Mouse (Mus musculus): ENCODE results near the gene Tspan33. TPM values are rescaled to one million over a fixed set of nuclear protein-coding genes. Genes with fewer than 3 reads are reported as not detected.
"Not testable (repeated sequence)": the region's sequence is repeated elsewhere in the genome, so short reads cannot be mapped to it uniquely, and the experiment has no call there.

Tspan33 gene
- 1 to 10 TPM; 1.4 to 1.5 TPM for total RNA-seq (2021)

DNA sequence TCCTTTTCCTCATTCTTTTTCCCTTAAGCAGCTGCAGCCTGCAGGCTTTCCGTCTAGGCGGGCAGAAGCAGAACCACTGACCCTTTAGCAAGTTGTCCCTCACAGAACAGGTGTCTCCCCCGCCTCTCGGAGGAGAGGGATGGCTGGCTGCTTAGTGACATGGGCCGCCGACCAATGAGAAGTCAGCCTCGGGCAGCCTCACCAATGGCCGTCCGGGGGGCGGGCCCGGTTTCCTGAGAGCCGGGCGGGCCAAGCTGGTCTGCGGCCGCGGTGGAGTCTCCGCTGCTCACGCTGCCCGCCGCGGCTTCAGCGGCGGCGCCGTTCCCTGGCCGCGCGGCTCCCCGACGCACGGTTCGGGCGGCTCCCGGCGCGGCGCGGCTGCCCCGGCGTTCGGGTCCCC lies at the start of gene Tspan33:
Gene Tspan33, plus strand, starts transcription at position 270 of the 400 bp plus-strand sequence.
- intact Hi-C loops (cut with DNase I), result loop anchor here (5.0 kb wide), 1 partner anchor 73 kb away; the partner anchor contains the start of gene Ahcyl2
- peak; percentile 87 for DNase-seq (ENCODE audit: low spot score)

DNA sequence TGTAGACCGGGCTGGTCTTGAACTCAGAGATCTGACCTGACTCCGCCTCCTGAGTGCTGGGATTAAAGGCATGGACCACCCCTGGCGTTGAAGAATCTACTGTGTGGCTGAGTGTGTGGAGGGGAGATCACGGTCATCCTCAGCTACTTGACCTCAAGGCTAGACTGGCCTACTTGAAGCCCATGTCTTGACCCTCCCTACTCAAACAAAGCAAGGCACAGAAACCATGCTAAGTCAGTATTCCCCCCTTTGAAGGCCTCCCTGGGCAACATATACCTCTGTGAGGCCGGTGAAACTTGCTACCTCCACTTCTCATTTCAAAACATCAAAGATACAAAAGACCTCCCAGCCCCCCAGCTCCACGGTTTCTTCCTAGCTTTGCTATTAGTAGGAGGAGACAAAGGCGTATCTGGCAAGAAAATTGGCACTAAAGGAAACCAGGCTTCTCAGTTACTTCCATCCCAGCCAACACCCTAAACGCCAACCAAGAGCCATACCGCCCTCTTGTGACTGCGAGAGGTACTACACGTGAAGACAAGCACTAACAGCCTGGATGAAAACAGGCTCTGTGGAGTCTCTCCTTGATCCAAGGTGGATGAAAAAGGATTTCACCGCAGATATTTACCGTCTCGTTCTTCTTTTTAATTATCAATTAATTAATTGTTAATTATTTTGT lies 44.4 kb upstream of the Tspan33 start:
- DNase-seq (ENCODE audit: low spot score), result peak; percentile 55
- intact Hi-C loops (cut with DNase I), result loop anchor here (1.0 to 10.0 kb wide), 2 partner anchors 132 to 255 kb away; partner anchors contain the start of gene Ccdc136

DNA sequence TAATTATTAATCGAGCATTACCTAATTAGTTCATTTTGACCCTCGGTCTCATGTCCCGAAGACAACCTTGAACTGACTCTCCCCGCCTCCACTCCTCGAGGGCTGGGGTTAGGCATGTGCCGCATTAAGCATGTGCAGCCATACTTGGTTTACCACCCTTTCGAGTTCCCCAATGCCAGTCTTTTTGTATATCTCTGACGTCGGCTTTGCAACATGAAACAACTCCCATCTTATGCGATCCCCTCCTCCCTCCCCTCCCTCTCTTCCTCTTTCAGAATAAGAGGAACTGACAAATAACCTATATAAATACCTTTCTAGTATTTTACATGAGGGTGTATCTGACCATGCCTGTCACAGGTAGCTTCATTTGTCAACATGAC lies 43.9 kb upstream of the Tspan33 start:
- DNase-seq (ENCODE audit: low spot score), result no peak
- intact Hi-C loops (cut with DNase I), result no loop called here

DNA sequence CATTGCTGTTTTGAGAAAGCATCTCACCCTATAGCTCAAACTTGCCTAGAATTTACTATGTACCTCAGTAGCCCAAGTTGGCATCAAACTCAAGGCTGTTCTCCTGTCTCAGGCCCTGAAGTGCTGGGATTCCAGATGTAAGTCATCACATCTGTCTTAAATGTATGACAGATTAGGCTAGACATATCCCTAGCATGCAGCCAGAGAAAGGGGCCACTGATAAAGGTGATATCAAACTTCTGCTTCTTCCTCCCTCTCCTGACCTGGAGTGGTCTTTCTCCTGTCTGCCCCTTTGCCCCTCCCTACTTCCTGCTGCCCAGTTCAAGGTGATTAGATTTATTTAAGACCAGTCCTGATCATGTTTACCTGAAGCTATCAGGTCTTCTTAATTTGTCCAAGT lies 40.8 kb upstream of the Tspan33 start:
- intact Hi-C loops (cut with DNase I), result no loop called here
- DNase-seq (ENCODE audit: low spot score), result no peak

DNA sequence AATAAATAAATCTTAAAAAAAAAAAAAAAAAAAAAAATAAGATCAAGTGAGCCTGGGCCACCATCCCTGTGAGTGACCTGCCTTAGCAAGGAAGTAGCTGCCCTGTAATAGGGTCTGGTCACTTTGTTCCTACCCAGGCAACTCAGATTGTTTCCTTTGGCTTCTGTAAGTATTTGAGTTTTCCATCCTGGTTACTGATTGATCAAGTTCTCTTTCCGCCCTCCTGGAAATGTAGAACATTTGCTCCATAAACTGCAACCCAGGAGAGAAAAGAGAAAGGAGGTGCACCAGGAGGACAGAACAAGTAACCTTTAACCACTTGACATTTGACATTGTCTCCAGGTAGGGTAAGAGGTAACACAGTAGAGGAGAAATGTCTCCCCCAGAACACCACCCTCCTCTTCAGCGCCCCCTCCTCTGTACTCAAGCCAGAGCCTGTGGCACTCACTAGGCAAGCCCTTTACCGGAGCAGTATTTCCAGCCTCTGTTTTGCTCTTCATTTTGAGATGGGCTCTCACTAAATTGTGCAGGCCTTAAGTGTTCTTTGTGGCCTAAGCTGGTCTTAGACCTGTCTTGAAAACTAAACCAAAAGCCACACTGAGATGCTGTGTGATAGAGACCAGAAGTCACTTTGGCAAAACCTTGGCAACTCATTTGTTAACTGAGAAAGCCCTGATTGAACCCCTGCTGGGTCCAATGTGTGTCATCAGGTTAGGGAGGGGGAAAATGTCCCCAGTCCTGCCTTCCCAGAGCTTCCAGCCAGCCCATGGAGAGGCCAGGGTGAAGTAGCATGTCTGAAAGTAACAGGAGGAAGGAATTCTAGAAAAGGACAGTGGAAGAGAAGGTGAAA lies 35.2 kb upstream of the Tspan33 start:
- no peak for DNase-seq (ENCODE audit: low spot score)
- intact Hi-C loops (cut with DNase I), result no loop called here

DNA sequence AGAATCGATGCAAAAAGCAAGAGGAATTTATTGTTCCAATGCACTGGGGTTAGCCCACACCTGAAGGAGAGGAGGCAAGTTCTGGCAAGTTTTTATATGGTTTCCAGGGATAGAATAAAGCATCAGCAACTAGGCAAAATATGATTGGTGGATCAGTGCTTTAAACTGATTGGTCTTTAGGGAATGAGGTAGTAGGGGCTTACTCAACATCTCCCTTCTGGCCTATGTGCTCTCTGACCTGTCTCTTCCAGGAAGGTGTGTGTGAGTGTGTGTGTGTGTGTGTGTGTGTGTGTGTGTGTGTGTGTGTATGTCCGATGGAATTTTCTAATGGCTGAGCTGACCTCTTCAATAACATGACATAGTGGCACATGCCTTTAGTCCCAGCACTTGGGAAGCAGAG lies 34.1 kb upstream of the Tspan33 start:
- intact Hi-C loops (cut with DNase I), result no loop called here
- no peak for DNase-seq (ENCODE audit: low spot score)

DNA sequence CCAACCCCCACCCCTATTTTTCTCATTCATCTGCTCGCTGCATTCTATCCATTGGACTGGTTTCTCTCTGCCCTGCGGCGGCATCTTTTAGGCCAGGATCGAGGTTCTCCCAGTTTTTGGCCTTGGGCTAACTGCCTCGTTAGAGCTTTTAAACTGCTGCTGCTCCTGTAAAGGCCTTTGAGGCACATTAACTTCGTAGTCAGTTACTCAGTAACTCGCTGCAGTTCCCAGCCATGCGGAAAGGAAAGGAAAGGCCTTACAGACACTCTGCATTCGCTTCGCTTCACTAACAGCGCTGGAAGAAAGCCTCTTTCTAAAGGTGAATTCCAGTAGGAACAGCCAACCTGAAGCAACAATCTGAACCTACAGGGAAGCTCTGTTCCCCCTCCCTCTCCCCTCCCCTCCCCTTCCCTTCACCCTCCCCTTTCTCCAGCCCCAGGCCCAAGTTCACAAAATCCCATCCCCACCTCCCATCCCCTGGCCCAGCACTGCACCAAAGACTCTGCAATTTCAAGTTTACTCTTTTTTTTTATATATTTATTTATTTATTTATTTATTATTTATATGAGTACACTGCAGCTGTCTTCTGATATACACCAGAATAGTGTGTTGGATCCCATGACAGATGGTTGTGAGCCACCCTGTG lies 33.2 kb upstream of the Tspan33 start:
- no peak for DNase-seq (ENCODE audit: low spot score)
- intact Hi-C loops (cut with DNase I), result no loop called here

DNA sequence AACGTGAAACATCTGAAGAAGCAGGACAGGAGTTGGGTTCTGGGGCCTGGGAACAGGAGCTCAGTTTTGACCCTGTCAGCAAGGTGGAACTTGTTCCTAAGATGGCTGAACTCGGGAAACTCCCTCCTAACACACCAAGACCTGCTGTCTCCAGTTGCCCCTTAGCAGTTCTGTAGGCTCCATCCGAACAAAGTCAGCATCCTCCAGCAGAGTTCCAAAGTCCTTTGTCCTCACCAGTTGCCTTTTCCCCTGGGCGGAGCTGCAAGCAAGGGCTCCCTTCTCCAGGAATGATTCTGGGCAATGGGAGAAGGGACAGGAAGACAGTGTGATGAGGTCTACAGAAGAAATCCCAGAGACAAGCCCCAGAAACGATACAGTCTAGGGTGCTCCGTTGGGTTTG lies 26.8 kb upstream of the Tspan33 start:
- no peak for DNase-seq (ENCODE audit: low spot score)
- intact Hi-C loops (cut with DNase I), result no loop called here

DNA sequence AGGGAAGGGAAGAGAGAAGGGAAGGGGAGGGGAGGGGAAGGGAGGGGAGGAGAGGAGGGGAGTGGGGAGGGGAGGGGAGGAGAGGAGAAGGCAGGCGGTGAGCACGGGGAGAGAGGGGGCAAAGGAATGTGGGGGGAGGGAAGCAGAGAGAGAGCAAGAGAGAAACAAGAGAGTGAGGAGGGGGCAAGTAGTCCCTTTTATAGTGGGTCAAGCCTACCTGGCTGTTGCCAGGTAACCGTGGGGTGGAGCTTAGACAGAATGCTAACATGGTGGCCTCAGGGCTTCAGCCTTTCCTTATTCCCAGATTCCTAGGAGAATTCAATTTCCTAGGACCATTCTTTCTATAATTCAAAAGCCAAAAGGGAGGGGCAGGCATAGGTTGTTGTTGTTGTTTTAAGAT lies 22.3 kb upstream of the Tspan33 start:
- intact Hi-C loops (cut with DNase I), result no loop called here
- no peak for DNase-seq (ENCODE audit: low spot score)

DNA sequence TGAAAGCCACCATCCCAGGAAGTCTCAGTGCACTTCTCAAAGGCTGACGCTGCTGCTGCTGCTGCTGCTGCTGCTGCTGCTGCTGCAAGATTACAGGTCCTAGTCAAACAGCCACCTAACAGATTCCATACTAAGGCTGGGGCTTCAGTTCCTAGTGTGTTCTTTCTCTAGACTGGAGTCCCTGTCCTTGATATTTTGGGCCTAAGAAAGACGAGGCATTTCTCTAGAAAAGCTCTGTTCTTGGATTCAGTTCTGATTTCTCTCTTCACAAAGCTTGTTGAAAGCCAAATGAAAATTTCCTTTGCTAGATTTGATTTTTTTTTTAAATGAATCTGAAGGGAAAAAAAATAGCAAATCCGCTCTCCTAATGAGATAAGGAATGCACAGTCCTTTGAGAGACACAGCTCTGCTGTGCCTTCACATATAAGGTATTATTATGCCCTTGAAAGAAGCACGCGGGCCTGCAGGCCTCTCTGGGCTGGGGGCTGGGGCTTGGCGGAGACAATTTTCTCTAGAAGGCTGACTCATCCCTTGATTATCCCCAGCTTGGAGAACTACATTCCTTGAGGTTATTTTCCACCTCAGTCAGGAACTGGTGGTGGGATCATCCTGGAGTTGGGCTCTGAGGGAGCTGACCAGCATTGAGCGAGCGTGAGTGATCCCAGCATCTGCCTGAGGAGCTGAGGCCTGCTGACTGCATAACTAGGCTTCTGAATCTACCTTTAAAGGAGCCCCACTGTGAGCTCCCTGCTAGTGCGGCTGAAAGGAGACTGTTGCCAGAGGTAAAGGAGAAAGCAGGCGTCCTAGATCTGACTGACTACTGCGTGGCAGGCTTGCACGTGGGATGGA lies 21.2 kb upstream of the Tspan33 start:
- intact Hi-C loops (cut with DNase I), result no loop called here
- DNase-seq (ENCODE audit: low spot score), result no peak

DNA sequence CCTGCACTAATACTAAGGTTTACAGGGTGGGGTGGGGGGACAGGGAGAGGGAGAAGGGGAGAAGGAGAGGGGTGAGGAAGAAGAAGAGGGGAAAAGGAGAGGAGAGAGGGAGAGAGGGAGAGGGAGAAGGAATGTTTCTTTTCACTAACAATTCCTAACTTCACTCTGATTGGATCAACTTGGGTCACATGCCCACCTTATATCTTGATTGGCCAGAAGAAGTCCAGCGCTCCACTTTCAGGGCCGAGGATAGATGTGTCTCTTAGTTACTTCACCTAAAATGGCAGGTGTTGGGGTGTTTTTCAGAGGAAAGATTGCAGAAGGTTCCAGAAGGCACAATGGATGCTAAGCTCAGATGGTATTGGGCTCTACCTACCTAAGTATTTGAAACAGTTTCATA lies 20.3 kb upstream of the Tspan33 start:
- intact Hi-C loops (cut with DNase I), result no loop called here
- no peak for DNase-seq (ENCODE audit: low spot score)

DNA sequence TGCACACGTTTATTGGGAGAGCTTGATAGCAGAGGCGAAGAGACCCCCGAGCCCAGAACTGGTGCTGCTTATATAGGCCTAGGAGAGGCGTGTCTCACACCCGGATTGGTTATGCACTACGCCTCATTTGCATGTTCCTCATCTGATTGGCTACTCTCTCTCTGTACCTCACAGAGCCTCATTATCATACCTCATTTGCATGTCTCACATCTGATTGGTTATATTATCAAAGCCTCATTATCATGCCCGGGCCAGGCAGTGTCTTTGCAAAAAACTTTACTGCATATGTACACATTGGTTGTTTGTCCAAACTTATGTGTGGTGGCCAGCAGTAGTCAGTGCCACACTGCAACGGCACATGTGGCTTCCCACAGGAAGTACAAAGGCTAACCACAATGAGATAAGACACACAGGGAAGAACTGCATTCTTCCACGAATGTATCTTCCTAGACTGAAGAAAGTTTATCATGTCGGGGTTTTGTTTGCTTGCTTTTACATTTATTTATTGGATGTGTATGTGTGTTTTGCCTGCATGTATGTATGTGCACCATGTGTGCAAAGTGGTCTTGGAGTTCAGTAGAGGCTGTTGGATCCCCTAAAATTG lies 14.0 kb upstream of the Tspan33 start:
- intact Hi-C loops (cut with DNase I); DNase-seq (ENCODE audit: low spot score): not testable (repeated sequence)

DNA sequence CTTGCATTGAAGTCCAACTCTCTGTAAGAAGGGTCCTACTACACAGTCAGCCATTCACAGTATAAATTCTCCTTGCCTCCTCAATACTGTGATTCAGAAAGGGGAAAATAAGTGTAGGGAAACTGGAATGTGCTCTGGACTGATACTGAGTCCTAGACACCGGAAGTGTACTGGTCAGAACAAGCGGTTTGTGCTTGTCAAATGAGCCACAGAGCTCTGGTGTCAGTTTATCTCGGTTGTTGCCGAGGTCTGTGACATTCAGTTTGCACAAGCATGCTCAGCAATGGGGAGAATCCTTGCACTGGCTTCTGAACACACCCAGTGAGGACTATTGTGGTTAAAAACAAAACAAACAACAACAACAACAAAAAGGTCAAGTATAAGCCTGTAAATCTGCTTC lies 12.2 kb upstream of the Tspan33 start:
- intact Hi-C loops (cut with DNase I), result no loop called here
- no peak for DNase-seq (ENCODE audit: low spot score)

DNA sequence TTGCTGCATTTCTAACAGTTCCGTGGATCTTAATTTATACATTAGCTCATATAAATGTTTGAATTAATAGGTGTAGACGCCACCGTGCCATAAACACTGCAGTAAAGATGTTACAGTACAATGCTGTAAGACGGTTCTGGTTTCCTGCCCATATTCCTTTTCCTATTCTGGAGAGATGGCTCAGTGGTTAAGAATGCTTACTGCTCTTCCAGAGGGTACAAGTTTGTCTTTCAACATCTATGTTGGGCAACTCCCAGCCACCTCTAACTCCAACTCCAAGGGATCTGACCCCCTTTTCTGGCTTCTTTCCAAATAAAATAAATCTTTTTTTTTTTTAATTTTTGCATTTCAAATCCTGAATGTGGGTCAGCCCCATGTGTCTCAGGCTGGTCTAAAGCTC lies 9.3 kb upstream of the Tspan33 start:
- no peak for DNase-seq (ENCODE audit: low spot score)
- intact Hi-C loops (cut with DNase I), result no loop called here

DNA sequence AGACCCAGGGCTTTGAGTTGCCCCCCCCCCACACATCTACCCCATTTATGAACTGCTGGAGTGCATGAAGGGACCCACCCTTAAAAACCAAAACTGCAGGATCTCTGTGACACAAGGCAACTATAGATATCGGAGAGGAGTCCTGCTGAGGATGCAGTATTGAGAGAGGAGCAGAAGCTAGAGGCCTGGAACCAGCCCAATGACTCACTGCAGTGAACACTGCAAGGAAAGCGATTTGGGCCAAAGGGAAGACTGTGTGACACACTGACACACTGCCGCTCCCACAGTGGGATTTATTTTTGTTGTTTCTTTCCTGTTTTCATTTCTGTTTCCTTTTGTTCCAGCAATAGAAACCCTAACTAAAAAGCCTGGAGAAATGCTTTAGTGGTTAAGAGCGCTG lies 8.1 kb upstream of the Tspan33 start:
- no peak for DNase-seq (ENCODE audit: low spot score)
- intact Hi-C loops (cut with DNase I), result no loop called here

DNA sequence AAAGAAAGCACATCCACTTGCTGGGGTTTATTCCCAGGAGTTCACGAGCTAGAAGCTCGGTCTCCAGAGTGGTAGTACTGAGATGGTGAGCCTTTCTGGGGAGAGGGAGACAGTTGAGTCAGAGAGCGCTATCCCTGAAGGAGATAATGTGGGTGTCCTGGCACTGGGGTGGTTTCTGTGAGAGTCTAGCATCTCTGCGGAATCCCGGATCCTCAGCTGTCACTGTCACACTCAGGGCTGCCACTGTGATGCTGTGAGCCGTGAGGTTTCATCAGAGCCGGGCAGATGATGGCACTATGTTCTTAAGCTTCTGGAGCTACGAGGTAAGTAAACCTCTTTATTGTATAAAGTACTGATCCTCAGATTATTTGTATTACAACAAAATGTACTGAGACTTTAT lies 4.6 kb upstream of the Tspan33 start:
- intact Hi-C loops (cut with DNase I), result no loop called here

DNA sequence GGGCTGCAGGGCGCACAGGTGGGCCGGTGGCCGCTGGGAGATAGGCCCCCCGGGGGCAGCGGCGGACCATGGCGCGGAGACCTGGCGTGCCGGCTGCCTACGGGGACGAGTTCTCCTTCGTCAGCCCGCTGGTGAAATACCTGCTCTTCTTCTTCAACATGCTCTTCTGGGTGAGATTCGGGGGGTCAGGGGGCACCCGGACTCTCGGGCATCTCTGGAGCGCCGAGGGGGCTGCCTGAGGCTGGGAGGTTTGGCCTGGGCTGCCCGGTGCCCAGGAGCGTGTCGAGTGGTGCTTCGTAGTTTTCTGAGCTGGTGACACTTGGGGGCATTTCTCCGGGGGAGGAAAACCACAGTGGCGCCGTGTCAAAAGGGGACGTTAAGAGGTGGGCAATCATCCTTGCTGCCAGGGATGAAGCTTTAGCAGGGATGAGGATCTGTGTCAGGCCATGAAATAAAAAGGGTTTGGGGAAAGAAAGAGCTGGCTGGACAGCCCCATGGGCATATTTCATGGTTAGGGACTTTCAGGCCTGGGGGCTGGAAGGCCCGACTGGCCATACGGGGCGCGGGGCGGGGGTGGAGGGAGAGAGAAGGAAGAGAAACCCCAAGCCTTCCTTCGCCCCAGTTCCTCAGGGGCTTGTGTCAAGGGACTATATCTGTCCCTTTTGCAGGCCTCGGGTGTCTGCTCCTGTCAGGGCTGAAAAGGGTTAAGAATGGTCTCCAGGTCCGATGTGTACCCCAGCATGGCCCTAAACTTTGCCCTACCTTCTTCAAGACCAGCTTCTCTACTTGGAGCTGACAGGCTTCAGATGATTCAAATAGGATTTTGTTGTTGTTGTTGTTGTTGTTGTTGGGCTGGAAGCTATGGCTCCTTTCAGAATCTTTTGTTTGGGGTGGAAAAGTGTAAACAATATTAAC lies 610 bp downstream of the Tspan33 start:
- no peak for DNase-seq (ENCODE audit: low spot score)
- intact Hi-C loops (cut with DNase I), result loop anchor here (5.0 kb wide), 1 partner anchor 73 kb away; the partner anchor contains the start of gene Ahcyl2

More for the DNA sequence above, 4.6 kb upstream of the Tspan33 start:
- no peak for DNase-seq (ENCODE audit: low spot score)

DNA sequence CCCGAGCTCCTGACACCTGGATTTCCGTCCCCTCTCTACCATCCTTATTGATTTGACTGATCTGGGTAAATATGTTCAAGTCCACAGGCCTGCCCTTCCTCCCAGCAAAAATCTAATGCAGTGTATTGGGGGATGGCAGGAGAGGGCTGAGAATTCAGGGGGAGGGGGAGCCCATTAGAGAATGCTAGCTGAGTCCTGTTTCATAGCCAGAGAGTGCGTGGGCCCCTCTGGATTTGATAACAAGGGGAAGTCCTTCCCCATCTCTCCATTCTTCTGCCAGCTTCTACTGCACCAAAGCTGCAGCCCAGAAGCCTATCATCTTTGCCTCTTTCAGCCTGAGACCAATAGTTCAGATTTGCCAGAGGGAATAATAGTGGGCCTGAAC lies 1.3 kb downstream of the Tspan33 start:
- intact Hi-C loops (cut with DNase I), result no loop called here
- DNase-seq (ENCODE audit: low spot score), result no peak

DNA sequence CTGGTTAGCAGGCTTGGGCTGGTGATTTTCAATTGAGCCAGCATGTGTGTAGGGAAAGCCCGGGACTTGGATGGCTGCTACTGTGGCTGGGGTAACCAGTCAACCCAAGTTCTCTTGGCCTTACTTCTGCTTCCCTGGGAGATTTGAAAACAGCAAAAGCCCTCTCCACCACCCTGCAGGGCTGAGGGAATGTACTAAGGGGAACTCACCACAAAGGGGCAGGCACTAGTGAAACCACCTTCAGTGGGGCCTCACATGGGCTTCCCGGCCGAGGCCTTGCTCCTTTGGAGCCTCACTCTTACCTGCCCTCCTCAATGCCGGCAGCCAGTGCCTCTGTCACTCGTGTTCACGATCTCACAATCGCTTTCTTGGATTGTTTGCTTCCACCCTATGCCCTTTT lies 2.0 kb downstream of the Tspan33 start:
- intact Hi-C loops (cut with DNase I), result no loop called here
- DNase-seq (ENCODE audit: low spot score), result no peak

Data from heart, postnatal 25 days (tissue).